Mouse (Mus musculus) forebrain, embryonic 10.5 days (tissue): ENCODE data around the gene Elmo2. TPM values are rescaled to one million over a fixed set of nuclear protein-coding genes. Genes with fewer than 3 reads are reported as not detected.

Source experiments
- DNase-seq: peaks from one replicate; pipeline ENCODE4 v3.0.0-alpha.2; 2017; ENCODE audit warnings: low spot score; ENCODE audit errors: extremely low spot score
- H3K27ac ChIP-seq: fragments of 300-500 bp; sonication (generic); 2 replicates; pipeline ENCODE4 v1.5.1; 2016; ENCODE audit warnings: mild to moderate bottlenecking
- H3K27me3 ChIP-seq: fragments of 300-500 bp; sonication (generic); 2 replicates; pipeline ENCODE4 v1.6.1; 2016; ENCODE audit warnings: mild to moderate bottlenecking; ENCODE audit not compliant: poor library complexity, severe bottlenecking
- H3K36me3 ChIP-seq: fragments of 300-500 bp; sonication (generic); replicated peaks from 2 replicates; pipeline ENCODE4 v1.6.1; 2016; ENCODE audit warnings: mild to moderate bottlenecking, moderate library complexity
- H3K4me1 ChIP-seq: fragments of 300-500 bp; sonication (generic); 2 replicates; pipeline ENCODE4 v1.6.1; 2016
- H3K4me3 ChIP-seq: fragments of 300-500 bp; sonication (generic); 2 replicates; pipeline ENCODE4 v1.5.1; 2016; ENCODE audit warnings: mild to moderate bottlenecking, moderate library complexity
- H3K9me3 ChIP-seq: fragments of 300-500 bp; sonication (generic); 2 replicates; pipeline ENCODE4 v1.6.1; 2016; ENCODE audit warnings: mild to moderate bottlenecking, moderate library complexity
- whole genome bisulfite sequencing: fragments of 180-500 bp; shearing (Covaris S2); methylation state at CpG from one replicate; pipeline ENCODE4 v1.1.7; 2016; 5-methylcytosine and 5-hydroxymethylcytosine counted together
- polyA plus RNA-seq: library from polyadenylated mRNA; unstranded; fragments of >200 nt; fragmentation: Nextera tagmentation; extraction: Ambion mirVana; gene quantifications from 2 replicates; pipeline ENCODE4 v1.2.1, GENCODE M21; 2016

Gene Elmo2
- polyA plus RNA-seq, 1 experiment from 2014 or later: 83.7 TPM

- 94% methylated on average over 3 of the region's 3 CpGs for WGBS
- Histone ChIP-seq H3K4me1 (peaks cover 52% of the 10 kb centered on the region), H3K27ac (no peak overlapping the region), H3K27me3 (no peaks in the 10 kb centered on the region), H3K36me3 (peaks cover 43% of the 10 kb centered on the region), H3K4me3 (no peak overlapping the region), H3K9me3 (no peaks in the 10 kb centered on the region)
- no peak for DNase-seq
Measured at GRCm38 (mm10) chr2:165285034-165285433, 41.2 kb downstream of the Elmo2 start.

DNA sequence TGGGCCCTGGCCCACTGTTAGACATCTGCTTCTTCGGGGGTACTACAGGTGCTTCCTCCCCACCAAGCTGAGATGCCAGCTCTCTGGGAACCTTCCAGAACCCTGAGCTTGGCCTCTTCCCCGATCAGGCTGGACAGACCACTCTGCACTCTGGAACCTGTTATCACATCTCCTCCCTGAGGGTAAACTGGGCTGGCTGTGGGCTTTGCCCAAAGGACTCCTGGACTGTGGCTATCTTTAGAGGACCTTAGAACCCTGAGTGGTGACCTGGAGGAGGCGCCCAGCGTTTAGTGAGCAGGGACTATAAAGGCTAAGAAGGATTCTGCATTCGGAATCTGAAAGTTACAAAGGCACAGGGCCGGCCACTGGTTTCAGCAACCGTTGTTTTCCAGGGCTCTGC, 41.9 kb downstream of the Elmo2 start:
- H3K27ac ChIP-seq: no peak overlapping the region
- 93% methylated on average over 7 of the region's 7 CpGs for WGBS
- H3K4me3 ChIP-seq: no peak overlapping the region
- no peaks in the 10 kb centered on the region for H3K27me3 ChIP-seq
- no peaks in the 10 kb centered on the region for H3K9me3 ChIP-seq
- peaks cover 58% of the 10 kb centered on the region for H3K4me1 ChIP-seq
- no peak for DNase-seq
- H3K36me3 ChIP-seq: peaks cover 40% of the 10 kb centered on the region

DNA sequence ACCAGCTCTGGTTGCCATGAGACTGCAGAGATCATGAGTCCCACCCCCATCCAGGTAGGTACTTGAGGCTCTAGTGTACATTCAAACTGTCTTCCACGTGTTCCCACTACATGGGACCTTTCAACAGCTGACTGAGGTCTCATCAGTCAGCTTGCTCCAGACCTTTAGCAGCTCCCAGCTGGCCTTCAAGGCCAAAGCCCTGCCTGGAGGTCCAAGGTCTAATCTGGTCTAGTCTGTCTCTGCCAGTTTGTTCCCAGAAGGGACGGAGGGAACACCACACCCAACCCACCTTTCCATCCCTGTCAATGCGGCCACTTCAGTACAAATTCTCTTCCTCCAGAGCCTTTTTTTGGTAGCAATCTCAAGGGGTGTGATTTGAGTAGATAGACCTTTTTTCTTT, 42.6 kb downstream of the Elmo2 start:
- no peak for DNase-seq
- Histone ChIP-seq H3K27me3 (no peaks in the 10 kb centered on the region), H3K4me1 (peaks cover 65% of the 10 kb centered on the region), H3K9me3 (no peaks in the 10 kb centered on the region), H3K4me3 (no peak overlapping the region), H3K27ac (no peak overlapping the region), H3K36me3 (peaks cover 37% of the 10 kb centered on the region)
- 95% methylated on average over 3 of the region's 3 CpGs for WGBS

DNA sequence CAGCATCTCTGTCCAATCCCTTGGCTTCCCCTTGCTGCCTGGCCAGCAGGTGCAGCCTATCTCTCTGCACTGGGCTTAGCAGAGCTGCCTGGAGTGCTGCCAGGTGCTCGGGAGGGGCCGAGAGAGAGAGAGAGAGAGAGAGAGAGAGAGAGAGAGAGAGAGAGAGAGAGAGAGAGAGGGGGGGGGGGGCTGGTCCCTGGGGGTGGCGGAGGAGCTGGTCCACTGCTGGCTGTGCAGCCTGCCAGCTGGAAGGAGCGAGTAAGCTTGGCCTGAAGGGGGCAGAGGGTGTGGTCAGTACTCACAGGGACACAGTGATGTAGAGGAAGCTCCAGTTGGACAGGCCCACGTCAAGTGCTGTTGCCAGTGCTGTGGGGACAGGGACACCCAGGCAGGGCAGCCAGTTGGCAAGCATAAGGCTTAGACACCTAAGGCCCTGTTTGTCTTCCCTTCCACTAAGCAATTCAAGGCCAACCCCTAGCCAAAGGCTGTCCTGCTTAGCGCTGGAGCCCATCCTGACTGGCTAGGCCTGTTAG, 44.4 kb downstream of the Elmo2 start:
- Histone ChIP-seq H3K4me3 (no peak overlapping the region), H3K4me1 (peaks cover 58% of the 10 kb centered on the region), H3K27me3 (peaks cover 12% of the 10 kb centered on the region; the same call in 1 of the 2 replicates), H3K9me3 (no peaks in the 10 kb centered on the region), H3K27ac (no peak overlapping the region), H3K36me3 (peaks cover 54% of the 10 kb centered on the region)
- DNase-seq: no peak
- WGBS: 62% methylated on average over 5 of the region's 6 CpGs

DNA sequence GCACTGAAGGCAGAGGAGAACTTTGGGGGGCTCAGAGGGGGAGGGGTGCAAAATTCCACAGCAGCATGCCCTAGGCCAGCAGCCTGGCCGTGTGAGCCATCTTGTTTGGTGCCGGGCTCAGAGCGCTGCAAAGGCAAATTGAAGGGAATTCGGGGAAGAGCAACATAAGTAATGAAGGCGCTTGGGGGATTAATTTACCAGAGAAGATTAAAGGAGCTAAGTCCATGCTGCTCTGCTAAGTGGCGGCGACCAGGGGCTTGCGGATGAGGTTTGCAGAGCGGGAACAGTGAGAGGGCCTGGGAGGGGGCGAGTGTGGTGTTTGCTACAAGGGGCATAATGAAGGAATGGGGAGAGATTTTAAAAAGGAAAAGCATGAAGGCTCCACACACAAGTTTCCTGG, 46.9 kb downstream of the Elmo2 start:
- Histone ChIP-seq H3K4me3 (no peak overlapping the region), H3K27me3 (peaks cover 34% of the 10 kb centered on the region), H3K27ac (peak overlapping the region; percentile 66), H3K4me1 (peaks cover 64% of the 10 kb centered on the region), H3K9me3 (no peaks in the 10 kb centered on the region), H3K36me3 (peaks cover 59% of the 10 kb centered on the region)
- 21% methylated on average over 10 of the region's 10 CpGs for WGBS
- no peak for DNase-seq

DNA sequence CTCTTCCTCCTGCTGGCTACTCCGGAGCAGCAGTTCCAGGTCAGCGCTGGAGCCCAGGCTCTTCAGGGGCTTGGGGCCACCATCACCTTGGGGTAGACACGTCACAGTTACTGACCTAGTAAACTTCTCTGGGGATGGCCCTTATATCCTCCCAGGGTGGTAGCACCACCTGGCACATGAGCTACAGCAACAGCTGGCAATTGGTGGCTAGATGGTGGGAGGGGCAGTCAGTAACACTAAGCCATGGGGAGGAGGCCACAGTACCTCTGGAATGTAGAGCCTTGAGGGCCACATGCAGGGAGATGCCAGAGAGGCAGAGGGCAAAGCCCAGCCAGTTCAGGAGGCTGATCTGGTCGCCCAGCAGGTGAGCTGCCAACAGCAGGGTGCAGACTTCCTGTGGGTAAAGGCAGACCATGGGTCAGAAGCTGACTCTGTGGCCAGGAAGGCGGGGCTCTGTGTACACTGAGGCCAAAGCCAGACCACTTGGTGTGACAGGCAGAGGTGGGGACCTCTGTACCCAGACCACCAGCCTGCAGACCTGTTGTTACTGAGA, 49.0 kb downstream of the Elmo2 start:
- DNase-seq: no peak
- Histone ChIP-seq H3K36me3 (peaks cover 47% of the 10 kb centered on the region), H3K4me1 (peaks cover 69% of the 10 kb centered on the region), H3K27me3 (peaks cover 52% of the 10 kb centered on the region), H3K9me3 (no peaks in the 10 kb centered on the region), H3K4me3 (no peak overlapping the region), H3K27ac (no peak overlapping the region)
- WGBS: 87% methylated on average over 5 of the region's 5 CpGs

DNA sequence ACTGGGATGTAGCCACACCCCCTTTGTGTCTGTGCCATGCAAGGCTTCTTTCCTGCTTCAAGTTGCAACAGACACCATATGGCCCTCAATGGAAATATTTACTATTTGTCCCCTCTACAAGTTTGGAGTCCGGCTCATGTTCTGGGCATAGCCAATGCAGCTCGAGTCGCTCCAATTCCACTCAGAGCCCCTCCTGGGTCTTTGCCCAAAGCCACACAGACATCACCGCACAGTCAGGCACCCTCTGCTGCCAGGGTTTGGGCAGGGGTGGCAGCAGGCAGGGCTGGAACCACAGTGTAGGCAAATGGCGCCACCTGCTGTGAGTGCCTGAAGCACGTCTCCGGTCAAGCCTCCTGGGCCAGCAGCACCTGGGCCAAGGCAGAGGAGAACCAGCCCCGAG, 50.5 kb downstream of the Elmo2 start:
- Histone ChIP-seq H3K27me3 (peaks cover 67% of the 10 kb centered on the region), H3K4me3 (no peak overlapping the region), H3K4me1 (peaks cover 72% of the 10 kb centered on the region), H3K27ac (peak overlapping the region; percentile 52), H3K9me3 (no peaks in the 10 kb centered on the region), H3K36me3 (peaks cover 33% of the 10 kb centered on the region)
- 28% methylated on average over 8 of the region's 8 CpGs for WGBS
- peak; percentile 61 for DNase-seq

DNA sequence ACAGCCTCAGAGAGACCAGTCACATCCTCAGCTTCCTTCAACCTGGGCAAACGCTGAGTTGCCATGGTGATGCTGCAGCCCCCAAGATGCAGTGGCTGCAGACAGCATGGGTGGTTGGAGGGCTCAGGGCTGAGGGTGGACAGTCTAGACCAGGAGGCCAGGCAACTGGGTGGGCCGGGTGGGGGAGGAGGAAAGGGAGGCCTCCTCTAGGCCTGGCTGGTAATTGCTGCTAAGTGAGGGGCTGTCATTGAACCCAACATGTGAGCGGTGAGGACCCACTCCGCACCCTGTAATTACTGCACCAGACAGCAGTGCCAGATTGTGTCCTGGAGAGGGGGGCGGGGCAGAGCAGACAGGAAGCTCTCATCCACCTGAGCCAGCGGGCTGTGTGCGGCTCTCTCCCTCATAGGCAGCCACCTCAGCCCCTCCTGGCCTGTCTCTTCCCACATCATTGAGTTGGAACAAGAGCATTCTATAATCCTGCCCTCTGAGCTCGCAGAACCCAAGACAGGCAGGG, 51.1 kb downstream of the Elmo2 start:
- no peaks in the 10 kb centered on the region for H3K9me3 ChIP-seq
- H3K27me3 ChIP-seq: peaks cover 73% of the 10 kb centered on the region
- peak overlapping the region; percentile 54 for H3K27ac ChIP-seq
- DNase-seq: no peak
- 42% methylated on average over 8 of the region's 8 CpGs for WGBS
- H3K4me3 ChIP-seq: no peak overlapping the region
- peaks cover 27% of the 10 kb centered on the region for H3K36me3 ChIP-seq
- peaks cover 72% of the 10 kb centered on the region for H3K4me1 ChIP-seq

GRCm38 (mm10) chr2:165273589-165273988, 52.7 kb downstream of the Elmo2 start:
- H3K4me3 ChIP-seq: no peak overlapping the region
- H3K4me1 ChIP-seq: peaks cover 59% of the 10 kb centered on the region
- peaks cover 22% of the 10 kb centered on the region for H3K36me3 ChIP-seq
- WGBS: 58% methylated on average over 4 of the region's 4 CpGs
- DNase-seq: no peak
- no peaks in the 10 kb centered on the region for H3K9me3 ChIP-seq
- peaks cover 82% of the 10 kb centered on the region for H3K27me3 ChIP-seq
- H3K27ac ChIP-seq: peak overlapping the region; percentile 37; the same call in 1 of the 2 replicates

DNA sequence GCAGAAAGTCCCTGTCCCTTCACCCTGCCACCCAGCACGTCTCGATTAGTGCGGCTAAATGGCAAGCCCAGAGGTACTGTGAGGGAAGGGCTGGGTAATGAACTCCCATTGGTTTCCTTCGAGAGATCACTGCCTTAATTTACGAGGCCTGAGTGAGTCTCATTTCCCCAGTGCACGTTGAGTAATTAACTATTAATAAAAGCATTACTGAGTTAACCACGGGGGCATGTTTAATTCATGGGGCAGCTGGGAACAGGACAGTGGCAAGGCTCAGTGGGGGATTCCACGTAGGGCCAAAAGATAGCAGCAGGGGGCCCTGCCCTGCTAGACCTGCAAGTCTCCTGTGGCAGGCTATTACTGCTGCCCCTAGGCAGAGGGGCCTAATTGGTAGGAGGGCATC, 55.0 kb downstream of the Elmo2 start:
- 10% methylated on average over 8 of the region's 8 CpGs for WGBS
- DNase-seq: no peak
- Histone ChIP-seq H3K4me1 (peaks cover 60% of the 10 kb centered on the region), H3K36me3 (peaks cover under 1% of the 10 kb centered on the region; the same call in 1 of the 2 replicates), H3K27me3 (peaks cover 83% of the 10 kb centered on the region), H3K4me3 (no peak overlapping the region), H3K9me3 (no peaks in the 10 kb centered on the region), H3K27ac (0 out of 2 replicates have a peak overlapping the region, but pooled peaks have one; percentile 12)

DNA sequence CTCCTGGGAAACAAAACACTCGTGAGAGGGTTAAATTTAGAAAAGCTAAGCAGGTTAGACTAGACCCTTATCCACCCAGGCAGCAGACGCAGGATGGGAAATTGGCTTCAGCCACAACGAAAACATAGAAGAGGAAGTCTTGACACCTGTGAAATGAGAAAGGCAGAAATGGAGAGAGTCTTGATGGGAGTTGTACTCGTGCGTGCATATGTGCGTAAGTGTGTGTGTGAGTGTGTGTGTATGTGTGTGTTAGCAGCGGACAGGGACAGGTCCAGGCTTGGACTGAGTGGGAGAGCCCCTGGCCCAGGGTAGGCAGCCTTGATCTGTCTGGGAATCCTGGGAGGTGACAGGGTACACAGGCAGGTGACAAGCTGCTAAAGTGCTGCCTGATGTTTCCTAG, 55.4 kb downstream of the Elmo2 start:
- WGBS: 64% methylated on average over 7 of the region's 7 CpGs
- no peaks in the 10 kb centered on the region for H3K9me3 ChIP-seq
- H3K36me3 ChIP-seq: no peaks in the 10 kb centered on the region
- no peak overlapping the region for H3K4me3 ChIP-seq
- 0 out of 2 replicates have a peak overlapping the region, but pooled peaks have one; percentile 12 for H3K27ac ChIP-seq
- peaks cover 85% of the 10 kb centered on the region for H3K27me3 ChIP-seq
- DNase-seq: no peak
- peaks cover 62% of the 10 kb centered on the region for H3K4me1 ChIP-seq

DNA sequence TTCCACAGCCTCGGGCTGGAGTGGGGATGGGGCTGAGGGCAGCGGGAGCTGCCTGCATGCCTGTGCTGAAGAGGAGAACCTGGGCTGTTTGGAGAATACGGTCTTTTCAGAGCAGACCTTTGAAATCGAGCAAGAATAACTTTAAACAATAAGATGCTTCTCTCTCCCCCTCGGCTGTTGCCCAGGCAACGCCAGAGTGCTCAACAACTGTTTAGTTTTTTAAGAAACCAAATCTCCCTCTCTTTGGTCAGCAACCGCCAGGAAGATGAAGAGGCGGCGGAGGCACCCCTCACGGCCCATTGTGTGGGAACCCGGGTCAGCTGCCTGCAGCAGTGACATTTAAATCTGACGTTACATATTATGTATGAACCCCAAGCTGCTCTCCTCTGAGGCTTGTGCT, 59.5 kb downstream of the Elmo2 start:
- H3K4me1 ChIP-seq: peaks cover 60% of the 10 kb centered on the region
- H3K4me3 ChIP-seq: peak overlapping the region; percentile 22
- H3K36me3 ChIP-seq: no peaks in the 10 kb centered on the region
- H3K9me3 ChIP-seq: no peaks in the 10 kb centered on the region
- peaks cover 78% of the 10 kb centered on the region for H3K27me3 ChIP-seq
- no peak for DNase-seq
- WGBS: 7% methylated on average over 12 of the region's 12 CpGs
- H3K27ac ChIP-seq: peak overlapping the region; percentile 32

GRCm38 (mm10) chr2:165263861-165264260, 62.4 kb downstream of the Elmo2 start:
- Histone ChIP-seq H3K27me3 (peaks cover 85% of the 10 kb centered on the region), H3K36me3 (no peaks in the 10 kb centered on the region), H3K4me3 (no peak overlapping the region), H3K4me1 (peaks cover 49% of the 10 kb centered on the region), H3K27ac (peak overlapping the region; percentile 59; the same call in 1 of the 2 replicates), H3K9me3 (no peaks in the 10 kb centered on the region)
- 76% methylated on average over 7 of the region's 7 CpGs for WGBS
- no peak for DNase-seq
